Mouse (Mus musculus) forebrain, embryonic 11.5 days (tissue): ENCODE measurements at regions not wholly inside any gene's neighbourhood (a gene's known extent, or its start where the extent isn't known, plus 50 kb on each side); places are given as distances from the start of the nearest gene placed in this dataset.

Experiments used
- ATAC-seq: fragments of 200-750 bp; cut with Nextera tagmentation; replicated peaks from 2 replicates; pipeline ENCODE4 v1.8.0; 2017; ENCODE audit warnings: moderate TSS enrichment; ENCODE audit not compliant: low FRiP score
- DNase-seq: peaks from one replicate; pipeline ENCODE4 v3.0.0-alpha.2; 2017; ENCODE audit warnings: low spot score
- H3K27ac ChIP-seq: fragments of 300-500 bp; sonication (generic); 2 replicates; pipeline ENCODE4 v1.5.1; 2014; ENCODE audit warnings: low read depth, low read length
- H3K27me3 ChIP-seq: fragments of 300-500 bp; sonication (generic); 2 replicates; pipeline ENCODE4 v1.6.1; 2014; ENCODE audit warnings: mild to moderate bottlenecking, low read length, mixed read lengths; ENCODE audit not compliant: control insufficient read depth, insufficient read depth
- H3K36me3 ChIP-seq: fragments of 300-500 bp; sonication (generic); 2 replicates; pipeline ENCODE4 v1.6.1; 2014; ENCODE audit warnings: mild to moderate bottlenecking, low read length, moderate library complexity, mixed read lengths; ENCODE audit not compliant: control insufficient read depth, insufficient read depth
- H3K4me1 ChIP-seq: fragments of 300-500 bp; sonication (generic); replicated peaks from 2 replicates; pipeline ENCODE4 v1.6.1; 2014; ENCODE audit warnings: low read length, mixed read lengths; ENCODE audit not compliant: control insufficient read depth, insufficient read depth
- H3K4me2 ChIP-seq: fragments of 300-500 bp; sonication (generic); 2 replicates; pipeline ENCODE4 v1.6.1; 2014; ENCODE audit warnings: low read depth, mild to moderate bottlenecking, low read length, moderate library complexity, mixed read lengths; ENCODE audit not compliant: severe bottlenecking
- H3K4me3 ChIP-seq: fragments of 300-500 bp; sonication (generic); 2 replicates; pipeline ENCODE4 v1.5.1; 2014; ENCODE audit warnings: low read depth, low read length
- H3K9ac ChIP-seq: fragments of 300-500 bp; sonication (generic); 2 replicates; pipeline ENCODE4 v1.6.1; 2014; ENCODE audit warnings: low read length
- H3K9me3 ChIP-seq: fragments of 300-500 bp; sonication (generic); 2 replicates; pipeline ENCODE4 v1.6.1; 2016; ENCODE audit warnings: low read length, mixed read lengths; ENCODE audit not compliant: control insufficient read depth
- WGBS: fragments of 180-500 bp; shearing (Covaris S2); extraction: QIAGEN DNeasy Blood & Tissue Kit; methylation state at CpG from one replicate; pipeline ENCODE4 v1.1.7; 2014; 5-methylcytosine and 5-hydroxymethylcytosine counted together

- no peak overlapping the region for H3K9ac ChIP-seq
- ATAC-seq = no peak
- H3K4me3 ChIP-seq = no peak overlapping the region
- no peak overlapping the region for H3K4me2 ChIP-seq
- DNase-seq = no peak
- H3K4me1 ChIP-seq = no peaks in the 10 kb centered on the region; the same call in 1 of the 2 replicates
- no peaks in the 10 kb centered on the region for H3K36me3 ChIP-seq
- no peaks in the 10 kb centered on the region for H3K9me3 ChIP-seq
- H3K27ac ChIP-seq = no peak overlapping the region
- 87% methylated on average over 4 of the region's 4 CpGs for WGBS
- no peaks in the 10 kb centered on the region for H3K27me3 ChIP-seq
These were observed 388.9 kb upstream of the Hnrnpa3 start for GRCm38 (mm10) chr2:75270115-75270514.

DNA sequence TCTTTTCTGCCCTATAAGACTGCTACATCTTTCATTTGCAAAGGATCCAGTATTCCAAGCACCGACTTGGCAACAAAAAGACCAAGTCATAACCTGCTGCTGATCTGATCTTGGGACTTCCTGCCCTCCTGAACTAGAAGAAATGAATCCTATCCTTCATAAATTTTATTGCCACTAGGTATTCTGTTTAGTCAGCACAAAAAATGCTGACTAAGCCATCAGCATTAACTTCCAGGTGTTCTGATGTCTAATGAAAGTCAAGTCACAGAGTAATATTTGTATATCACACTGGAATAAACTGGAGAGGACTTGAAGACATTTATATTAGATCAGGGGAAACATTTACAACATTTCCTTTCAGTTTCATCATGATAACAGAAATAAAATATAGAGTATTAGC lies 371.2 kb upstream of the Hnrnpa3 start:
- Histone ChIP-seq H3K9ac (no peak overlapping the region), H3K4me1 (no peaks in the 10 kb centered on the region), H3K27me3 (no peaks in the 10 kb centered on the region), H3K4me3 (no peak overlapping the region), H3K9me3 (no peaks in the 10 kb centered on the region), H3K36me3 (no peaks in the 10 kb centered on the region), H3K27ac (no peak overlapping the region), H3K4me2 (no peak overlapping the region)
- DNase-seq (no peak), ATAC-seq (no peak)
- WGBS = 92% methylated on average over 1 of the region's 1 CpGs

- Histone ChIP-seq H3K36me3 (no peaks in the 10 kb centered on the region), H3K27ac (no peak overlapping the region), H3K4me2 (no peak overlapping the region), H3K4me3 (no peak overlapping the region), H3K9ac (no peak overlapping the region), H3K4me1 (no peaks in the 10 kb centered on the region), H3K9me3 (no peaks in the 10 kb centered on the region), H3K27me3 (no peaks in the 10 kb centered on the region)
- ATAC-seq = no peak
- DNase-seq = no peak
- 94% methylated on average over 2 of the region's 2 CpGs for WGBS
These were observed 367.4 kb upstream of the Hnrnpa3 start for GRCm38 (mm10) chr2:75291674-75292073.

DNA sequence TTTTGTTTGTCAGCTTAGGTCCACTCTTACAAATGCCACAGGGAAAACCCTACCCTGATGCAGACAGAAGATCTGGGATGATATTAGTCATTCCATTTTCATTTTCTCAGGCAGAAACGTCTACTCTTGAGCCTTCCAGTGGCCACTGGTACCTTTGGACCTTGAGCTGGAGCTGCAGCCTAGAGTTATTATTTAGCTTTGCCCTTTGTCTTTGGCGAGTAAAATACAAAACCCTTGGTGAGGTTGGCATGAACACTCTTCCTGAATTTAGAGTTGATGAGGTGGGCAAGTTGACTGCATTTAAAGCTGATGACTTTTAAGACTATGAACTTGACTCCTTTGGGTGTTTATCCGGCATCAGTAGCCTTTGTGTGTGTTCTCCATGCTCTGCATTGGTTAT lies 352.2 kb upstream of the Hnrnpa3 start:
- Histone ChIP-seq H3K9ac (no peak overlapping the region), H3K4me3 (no peak overlapping the region), H3K27me3 (no peaks in the 10 kb centered on the region), H3K9me3 (no peaks in the 10 kb centered on the region), H3K4me1 (no peaks in the 10 kb centered on the region; the same call in 1 of the 2 replicates), H3K36me3 (no peaks in the 10 kb centered on the region), H3K4me2 (no peak overlapping the region), H3K27ac (no peak overlapping the region)
- no peak for DNase-seq
- 77% methylated on average over 3 of the region's 3 CpGs for WGBS
- ATAC-seq = no peak

DNA sequence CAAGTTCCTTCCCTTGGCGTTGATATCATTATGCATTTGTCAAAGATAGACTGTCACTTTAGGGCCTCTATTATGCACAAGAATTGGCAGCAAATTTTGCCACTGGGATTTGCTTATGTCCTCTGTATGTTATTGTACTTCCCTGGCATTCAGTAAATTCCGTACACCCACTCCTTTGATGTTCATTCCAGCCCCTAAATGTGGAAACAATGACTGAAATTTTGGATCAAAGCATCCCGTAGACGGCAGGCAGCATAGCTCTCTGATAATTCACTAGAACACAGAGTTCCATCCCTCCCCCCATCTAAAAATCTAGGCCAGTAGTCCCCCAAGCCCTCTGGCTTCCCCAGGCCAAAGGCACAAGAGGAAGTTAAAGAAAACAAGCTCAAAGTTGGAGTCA lies 347.9 kb upstream of the Hnrnpa3 start:
- no peaks in the 10 kb centered on the region for H3K9me3 ChIP-seq
- H3K9ac ChIP-seq = no peak overlapping the region
- H3K4me3 ChIP-seq = no peak overlapping the region
- WGBS = 40% methylated on average over 4 of the region's 4 CpGs
- no peak overlapping the region for H3K27ac ChIP-seq
- no peaks in the 10 kb centered on the region for H3K27me3 ChIP-seq
- ATAC-seq (no peak), DNase-seq (no peak)
- no peak overlapping the region for H3K4me2 ChIP-seq
- no peaks in the 10 kb centered on the region; the same call in 1 of the 2 replicates for H3K4me1 ChIP-seq
- no peaks in the 10 kb centered on the region for H3K36me3 ChIP-seq

DNA sequence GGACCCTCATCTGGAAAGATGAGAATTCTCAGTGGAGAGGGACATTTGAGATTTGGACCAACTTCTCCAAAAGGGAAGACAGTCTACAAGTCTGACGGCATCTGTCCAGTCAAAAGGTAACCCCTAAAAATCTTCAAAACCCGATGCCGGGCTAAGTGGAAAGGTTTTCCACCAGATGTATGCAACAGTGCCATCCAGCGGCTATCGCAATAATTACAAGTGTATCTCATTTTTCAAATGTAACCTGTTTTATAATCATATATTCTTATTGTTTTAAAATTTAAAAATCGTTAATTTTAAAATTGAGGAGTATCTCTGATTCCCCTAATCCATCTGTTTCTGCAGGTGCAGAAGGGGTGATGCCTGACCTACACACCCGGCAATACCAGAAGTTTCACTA lies 346.8 kb upstream of the Hnrnpa3 start:
- DNase-seq = peak; percentile 60
- Histone ChIP-seq H3K4me2 (no peak overlapping the region), H3K27me3 (no peaks in the 10 kb centered on the region), H3K27ac (no peak overlapping the region), H3K4me1 (no peaks in the 10 kb centered on the region; the same call in 1 of the 2 replicates), H3K4me3 (no peak overlapping the region), H3K36me3 (no peaks in the 10 kb centered on the region), H3K9me3 (no peaks in the 10 kb centered on the region), H3K9ac (no peak overlapping the region)
- ATAC-seq = no peak
- 16% methylated on average over 7 of the region's 7 CpGs for WGBS

- WGBS = 61% methylated on average over 7 of the region's 7 CpGs
- no peak for ATAC-seq
- H3K27me3 ChIP-seq = no peaks in the 10 kb centered on the region
These were observed 343.7 kb upstream of the Hnrnpa3 start for GRCm38 (mm10) chr2:75315341-75315740.

GRCm38 (mm10) chr2:75318190-75318589 lies 340.9 kb upstream of the Hnrnpa3 start:
- ATAC-seq (no peak), DNase-seq (no peak)
- Histone ChIP-seq H3K4me1 (no peaks in the 10 kb centered on the region; the same call in 1 of the 2 replicates), H3K4me2 (no peak overlapping the region), H3K9ac (no peak overlapping the region), H3K4me3 (no peak overlapping the region), H3K27me3 (no peaks in the 10 kb centered on the region), H3K36me3 (no peaks in the 10 kb centered on the region), H3K27ac (no peak overlapping the region), H3K9me3 (no peaks in the 10 kb centered on the region)
- WGBS = 55% methylated on average over 5 of the region's 5 CpGs

More at GRCm38 (mm10) chr2:75315341-75315740, 343.7 kb upstream of the Hnrnpa3 start:
- Histone ChIP-seq H3K9ac (no peak overlapping the region), H3K27ac (no peak overlapping the region), H3K4me2 (no peak overlapping the region), H3K9me3 (no peaks in the 10 kb centered on the region), H3K4me1 (no peaks in the 10 kb centered on the region; the same call in 1 of the 2 replicates), H3K36me3 (no peaks in the 10 kb centered on the region), H3K4me3 (no peak overlapping the region)
- DNase-seq = no peak

- DNase-seq (no peak), ATAC-seq (no peak)
- no peaks in the 10 kb centered on the region for H3K27me3 ChIP-seq
- H3K36me3 ChIP-seq = no peaks in the 10 kb centered on the region
- no peak overlapping the region for H3K4me2 ChIP-seq
- H3K4me3 ChIP-seq = no peak overlapping the region
- H3K4me1 ChIP-seq = no peaks in the 10 kb centered on the region
- no peak overlapping the region for H3K27ac ChIP-seq
- H3K9ac ChIP-seq = no peak overlapping the region
- 91% methylated on average over 10 of the region's 10 CpGs for WGBS
- H3K9me3 ChIP-seq = no peaks in the 10 kb centered on the region
These were observed 334.8 kb upstream of the Hnrnpa3 start for GRCm38 (mm10) chr2:75324146-75324749.
